Mouse (Mus musculus) neural tube, embryonic 14.5 days (tissue): ENCODE measurements around the gene Treml1. TPM values are rescaled to one million over a fixed set of nuclear protein-coding genes. Genes with fewer than 3 reads are reported as not detected.
A peak's percentile ranks its signal among the peaks of the same experiment; 100 is the strongest.

ENCODE experiments used
- ATAC-seq: fragments of 200-750 bp; cut with Nextera tagmentation; 2 replicates; pipeline ENCODE4 v1.8.0; 2017; ENCODE audit warnings: low read depth, mild to moderate bottlenecking, moderate TSS enrichment, moderate library complexity
- H3K27ac ChIP-seq: fragments of 300-500 bp; sonication (generic); 2 replicates; pipeline ENCODE4 v1.5.1; 2014; ENCODE audit warnings: low read depth, mild to moderate bottlenecking, control low read depth, low read length, moderate library complexity, mixed read lengths
- H3K27me3 ChIP-seq: fragments of 300-500 bp; sonication (generic); 2 replicates; pipeline ENCODE4 v1.6.1; 2014; ENCODE audit warnings: low read length; ENCODE audit not compliant: control insufficient read depth, insufficient read depth
- H3K36me3 ChIP-seq: fragments of 300-500 bp; sonication (generic); 2 replicates; pipeline ENCODE4 v1.6.1; 2014; ENCODE audit warnings: low read length, mixed read lengths; ENCODE audit not compliant: control insufficient read depth, insufficient read depth
- H3K4me1 ChIP-seq: fragments of 300-500 bp; sonication (generic); 2 replicates; pipeline ENCODE4 v1.6.1; 2014; ENCODE audit warnings: low read length; ENCODE audit not compliant: control insufficient read depth, insufficient read depth
- H3K4me2 ChIP-seq: fragments of 300-500 bp; sonication (generic); 2 replicates; pipeline ENCODE4 v1.6.1; 2014; ENCODE audit warnings: mild to moderate bottlenecking, low read depth, low read length, control low read depth
- H3K4me3 ChIP-seq: fragments of 300-500 bp; sonication (generic); 2 replicates; pipeline ENCODE4 v1.5.1; 2014; ENCODE audit warnings: low read depth, low read length, control low read depth, mixed read lengths
- H3K9ac ChIP-seq: fragments of 300-500 bp; sonication (generic); replicated peaks from 2 replicates; pipeline ENCODE4 v1.6.1; 2014; ENCODE audit warnings: low read depth, mild to moderate bottlenecking, control low read depth, low read length, mixed read lengths
- H3K9me3 ChIP-seq: fragments of 300-500 bp; sonication (generic); 2 replicates; pipeline ENCODE4 v1.6.1; 2016; ENCODE audit warnings: low read length; ENCODE audit not compliant: control insufficient read depth
- WGBS: fragments of 180-500 bp; shearing (Covaris S2); extraction: QIAGEN DNeasy Blood & Tissue Kit; methylation state at CpG from one replicate; pipeline ENCODE4 v1.1.7; 2014; 5-methylcytosine and 5-hydroxymethylcytosine counted together
- polyA plus RNA-seq: library from polyadenylated mRNA; unstranded; fragments of >200 nt; fragmentation: Nextera tagmentation; extraction: Ambion mirVana; gene quantifications from 2 replicates; pipeline ENCODE4 v1.2.1, GENCODE M21; 2014

The Treml1 gene
- polyA plus RNA-seq, 1 experiment from 2014 or later: not detected

DNA sequence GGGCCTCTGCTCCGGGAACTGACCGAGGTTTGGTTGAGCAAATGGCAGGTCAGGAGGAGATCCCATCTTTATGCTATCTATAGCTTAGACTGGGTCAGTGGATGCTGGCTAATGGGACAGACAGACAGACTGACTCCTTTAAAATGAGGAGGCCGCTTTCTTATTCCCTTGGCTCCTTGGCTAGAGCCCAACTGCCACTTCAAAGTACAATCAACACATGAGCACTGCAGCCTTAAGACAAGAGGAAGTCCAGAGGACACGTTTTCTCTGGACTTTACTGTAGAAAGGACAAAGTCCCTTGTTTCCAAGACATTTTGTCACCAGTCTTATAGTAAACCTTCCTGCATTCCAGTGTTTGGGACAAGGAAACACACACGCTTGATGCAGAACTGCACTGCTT is 31.7 kb downstream of the Treml1 start:
- Histone ChIP-seq H3K4me2 (no peak overlapping the region), H3K27me3 (no peaks in the 10 kb centered on the region), H3K9me3 (no peaks in the 10 kb centered on the region), H3K4me3 (no peak overlapping the region), H3K36me3 (peaks cover 57% of the 10 kb centered on the region), H3K27ac (no peak overlapping the region), H3K4me1 (no peaks in the 10 kb centered on the region), H3K9ac (no peak overlapping the region)
- no peak for ATAC-seq
- 89% methylated on average over 5 of the region's 5 CpGs for WGBS

DNA sequence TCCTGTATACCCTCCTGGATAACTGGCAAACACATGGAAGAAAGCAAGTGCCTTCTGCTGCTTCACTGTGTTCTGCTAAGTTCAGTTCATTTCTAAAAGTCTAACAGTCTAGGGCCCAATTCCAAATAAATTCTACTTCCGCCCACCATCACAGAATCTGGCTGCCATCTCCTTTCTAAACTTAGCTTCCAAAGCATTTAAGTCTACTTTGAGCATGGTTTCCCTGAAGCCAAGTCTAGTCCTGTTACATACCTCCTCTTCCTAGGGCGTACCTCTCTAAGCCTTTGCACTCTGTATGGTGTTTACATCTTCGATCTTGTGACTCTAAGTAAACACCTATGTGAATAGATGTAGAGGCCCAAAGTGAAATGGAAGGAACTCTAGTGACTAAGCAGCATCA is 32.9 kb downstream of the Treml1 start:
- no peak for ATAC-seq
- H3K4me2 ChIP-seq: no peak overlapping the region
- H3K27ac ChIP-seq: no peak overlapping the region
- no peaks in the 10 kb centered on the region for H3K27me3 ChIP-seq
- H3K9me3 ChIP-seq: no peaks in the 10 kb centered on the region
- H3K4me3 ChIP-seq: no peak overlapping the region
- WGBS: 98% methylated on average over 3 of the region's 3 CpGs
- H3K36me3 ChIP-seq: peaks cover 53% of the 10 kb centered on the region
- H3K9ac ChIP-seq: no peak overlapping the region
- H3K4me1 ChIP-seq: no peaks in the 10 kb centered on the region

DNA sequence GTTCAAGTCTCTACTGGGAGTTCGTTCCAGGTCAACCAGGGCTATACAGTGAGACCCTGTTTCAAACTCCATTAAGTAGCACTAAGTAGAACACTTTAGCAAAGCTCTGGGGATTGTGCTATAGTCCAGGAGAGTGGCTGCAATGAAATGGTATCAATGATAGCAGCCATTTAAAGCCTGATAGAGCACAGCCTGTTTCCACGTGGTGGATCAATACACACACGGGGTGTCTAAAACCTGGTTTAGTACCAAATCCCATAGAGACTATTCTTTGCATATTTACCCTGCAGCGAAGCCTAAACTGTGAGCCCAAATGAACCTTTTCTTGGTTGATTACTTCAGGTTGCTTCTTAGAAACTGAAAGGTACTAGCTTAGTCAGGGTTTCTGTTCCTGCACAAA is 42.0 kb downstream of the Treml1 start:
- no peak overlapping the region for H3K4me2 ChIP-seq
- H3K4me1 ChIP-seq: no peaks in the 10 kb centered on the region
- ATAC-seq: no peak
- H3K9me3 ChIP-seq: no peaks in the 10 kb centered on the region
- H3K36me3 ChIP-seq: peaks cover 14% of the 10 kb centered on the region
- WGBS: 87% methylated on average over 4 of the region's 4 CpGs
- H3K27ac ChIP-seq: no peak overlapping the region
- H3K4me3 ChIP-seq: no peak overlapping the region
- no peaks in the 10 kb centered on the region for H3K27me3 ChIP-seq
- H3K9ac ChIP-seq: no peak overlapping the region

DNA sequence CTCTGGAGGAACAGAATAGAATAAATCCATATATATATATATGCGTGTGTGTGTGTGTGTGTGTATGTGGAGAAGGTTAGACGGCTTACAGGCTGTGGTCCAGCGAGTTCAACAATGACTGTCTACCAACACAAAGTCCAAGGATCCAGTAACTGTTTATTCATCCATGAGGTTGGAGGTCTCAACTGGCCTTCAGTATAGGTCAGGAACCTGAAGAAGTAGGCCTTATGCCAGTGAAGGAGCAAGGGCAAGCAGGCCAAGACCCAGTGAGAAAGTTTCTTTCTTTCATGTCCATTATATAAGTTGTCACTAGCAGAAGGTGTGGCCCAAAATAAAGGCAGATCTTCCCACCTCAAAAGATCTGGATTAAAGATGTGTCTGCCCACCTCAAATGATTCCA is 43.0 kb downstream of the Treml1 start:
- Histone ChIP-seq H3K4me2 (no peak overlapping the region), H3K27ac (no peak overlapping the region), H3K4me3 (no peak overlapping the region), H3K9me3 (no peaks in the 10 kb centered on the region), H3K36me3 (peaks cover 14% of the 10 kb centered on the region), H3K27me3 (no peaks in the 10 kb centered on the region), H3K4me1 (peaks cover 6% of the 10 kb centered on the region), H3K9ac (no peak overlapping the region)
- 95% methylated on average over 3 of the region's 3 CpGs for WGBS
- ATAC-seq: no peak

DNA sequence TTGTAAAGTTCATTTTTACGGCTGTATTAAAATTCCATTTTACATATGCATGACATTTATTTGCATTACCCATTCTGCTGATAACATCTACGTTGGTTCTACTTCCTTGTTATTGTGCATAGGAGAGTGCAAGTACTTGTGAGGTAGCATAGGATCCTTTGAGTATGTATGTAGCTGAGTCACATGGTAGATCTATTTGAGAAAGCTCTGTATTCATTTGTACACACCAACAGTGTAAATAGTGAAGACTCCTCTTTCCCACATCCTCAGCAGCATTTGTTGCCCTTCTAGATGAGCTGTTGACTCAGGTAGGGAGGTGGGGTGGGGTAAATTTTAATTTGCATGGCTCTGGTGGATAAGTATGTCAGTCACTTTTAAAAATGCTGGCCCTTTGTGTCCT is 44.1 kb downstream of the Treml1 start:
- no peak overlapping the region for H3K9ac ChIP-seq
- H3K36me3 ChIP-seq: peaks cover 10% of the 10 kb centered on the region
- H3K27me3 ChIP-seq: no peaks in the 10 kb centered on the region
- no peaks in the 10 kb centered on the region for H3K9me3 ChIP-seq
- H3K4me3 ChIP-seq: no peak overlapping the region
- no peak overlapping the region for H3K27ac ChIP-seq
- WGBS: 87% methylated on average over 2 of the region's 2 CpGs
- H3K4me2 ChIP-seq: no peak overlapping the region
- peaks cover 13% of the 10 kb centered on the region for H3K4me1 ChIP-seq
- ATAC-seq: no peak

DNA sequence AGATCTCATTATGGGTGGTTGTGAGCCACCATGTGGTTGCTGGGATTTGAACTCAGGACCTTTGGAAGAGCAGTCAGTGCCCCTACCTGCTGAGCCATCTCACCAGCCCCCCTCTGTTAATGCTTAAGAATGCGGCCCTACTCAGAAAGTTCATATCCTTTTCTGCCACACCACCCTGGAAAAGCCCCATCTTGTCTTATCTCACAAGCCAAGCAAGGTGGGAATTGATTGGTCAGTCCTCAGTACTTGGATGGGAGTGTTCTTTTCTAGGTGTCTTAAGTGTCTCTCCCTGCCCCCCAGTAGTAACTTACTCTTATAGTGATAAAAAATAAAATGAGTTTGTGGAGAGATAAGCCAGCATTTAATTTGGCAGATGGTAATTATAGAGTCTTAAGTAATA is 45.0 kb downstream of the Treml1 start:
- Histone ChIP-seq H3K9ac (no peak overlapping the region), H3K4me2 (no peak overlapping the region), H3K27ac (no peak overlapping the region), H3K4me1 (peaks cover 13% of the 10 kb centered on the region), H3K27me3 (no peaks in the 10 kb centered on the region), H3K9me3 (no peaks in the 10 kb centered on the region), H3K36me3 (peaks cover 3% of the 10 kb centered on the region), H3K4me3 (no peak overlapping the region)
- WGBS: 85% methylated on average over 1 of the region's 1 CpGs
- no peak for ATAC-seq

DNA sequence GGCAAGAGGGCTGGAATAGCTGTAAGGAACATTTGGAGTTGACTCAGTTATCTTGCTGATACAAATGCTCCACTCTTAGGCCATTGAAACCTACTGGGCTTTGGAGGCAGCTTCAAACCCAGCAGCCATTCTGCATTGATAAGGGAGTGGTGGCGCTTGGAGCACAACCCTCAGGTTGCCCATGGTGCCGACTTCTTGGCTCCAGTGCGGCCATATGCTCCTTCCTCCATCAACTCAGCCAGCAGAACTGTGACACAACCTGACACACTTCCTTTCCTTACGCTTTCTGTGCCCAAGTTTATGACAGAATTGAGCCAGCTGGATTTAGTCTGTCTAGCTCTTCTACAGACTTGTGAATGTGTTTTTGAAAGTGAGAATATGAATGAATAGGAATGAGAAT is 47.4 kb downstream of the Treml1 start:
- no peak for ATAC-seq
- peaks cover 20% of the 10 kb centered on the region for H3K4me1 ChIP-seq
- no peaks in the 10 kb centered on the region for H3K27me3 ChIP-seq
- no peak overlapping the region for H3K27ac ChIP-seq
- WGBS: 94% methylated on average over 4 of the region's 4 CpGs
- H3K4me3 ChIP-seq: no peak overlapping the region
- H3K9me3 ChIP-seq: no peaks in the 10 kb centered on the region
- H3K4me2 ChIP-seq: no peak overlapping the region
- no peaks in the 10 kb centered on the region for H3K36me3 ChIP-seq
- H3K9ac ChIP-seq: no peak overlapping the region

DNA sequence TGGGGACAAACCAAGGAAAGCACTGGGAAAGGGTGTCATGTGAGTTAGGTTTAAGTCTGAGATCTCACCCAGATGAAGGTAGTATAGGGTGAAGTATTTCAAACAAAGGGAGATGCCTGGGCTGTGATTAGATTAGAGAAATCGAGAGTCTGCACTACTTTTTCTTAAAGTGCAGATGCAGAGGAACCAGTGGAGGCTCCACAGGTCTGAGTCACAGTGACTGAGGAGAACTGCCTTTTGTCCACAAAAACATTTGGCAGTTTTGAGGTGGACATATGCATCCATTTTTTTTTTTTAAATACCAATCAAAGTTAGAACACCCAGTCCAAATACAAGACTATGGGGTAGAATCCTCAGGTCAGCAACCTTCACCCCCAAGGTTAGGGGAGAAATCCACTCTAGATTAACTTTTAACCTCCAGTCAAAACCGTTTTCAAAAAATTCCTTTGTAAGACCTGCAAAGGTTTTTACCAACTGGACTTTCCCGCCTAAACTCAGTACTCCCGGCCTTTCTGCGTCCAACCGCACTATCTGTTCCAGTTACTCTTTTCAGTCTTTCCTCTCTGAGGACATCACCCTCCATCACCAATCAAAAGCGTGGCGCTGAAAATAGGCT is 48.3 kb downstream of the Treml1 start:
- peak overlapping the region; percentile 98 for H3K9ac ChIP-seq
- no peaks in the 10 kb centered on the region for H3K9me3 ChIP-seq
- no peak for ATAC-seq
- 13% methylated on average over 8 of the region's 8 CpGs for WGBS
- H3K27me3 ChIP-seq: no peaks in the 10 kb centered on the region
- peaks cover 20% of the 10 kb centered on the region for H3K4me1 ChIP-seq
- H3K27ac ChIP-seq: peak overlapping the region; percentile 99
- peak overlapping the region; percentile 82 for H3K4me3 ChIP-seq
- no peaks in the 10 kb centered on the region for H3K36me3 ChIP-seq
- peak overlapping the region; percentile 93 for H3K4me2 ChIP-seq

DNA sequence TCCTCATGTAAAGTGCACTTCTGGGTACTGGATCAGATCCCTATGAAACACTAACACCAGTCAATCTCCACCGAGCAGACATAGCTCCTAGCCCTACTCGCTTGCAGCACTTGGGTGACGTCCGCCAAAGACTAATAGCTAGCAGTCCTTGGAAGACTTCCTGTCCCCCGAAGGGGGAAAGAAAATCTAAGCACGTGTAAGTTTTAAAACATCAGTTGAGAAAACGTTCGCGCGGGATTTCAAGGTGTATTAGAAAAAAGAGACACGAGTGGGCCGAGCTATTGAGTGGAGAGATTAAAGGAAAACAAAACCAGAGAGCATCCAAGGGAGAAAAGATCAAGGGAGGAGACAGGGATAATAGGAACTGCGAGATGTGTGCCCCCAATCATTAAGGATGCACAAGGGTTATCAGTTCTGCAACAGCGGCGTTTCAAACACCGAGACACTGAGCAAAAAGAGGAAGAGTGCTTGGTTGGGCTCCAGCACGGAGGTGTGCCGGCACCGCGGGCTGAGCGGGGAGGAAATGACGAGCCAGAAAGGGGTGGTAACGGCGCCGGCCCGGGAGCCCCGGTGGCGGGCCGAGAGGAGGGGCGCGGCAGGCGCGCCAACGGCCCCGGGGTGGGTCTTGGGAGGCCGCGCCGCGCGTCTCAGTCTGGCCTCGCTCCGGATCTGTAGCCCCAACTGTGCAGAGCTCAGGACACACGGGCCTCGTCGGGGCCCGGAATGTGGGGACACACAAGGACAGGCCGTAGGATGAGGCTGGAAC is 49.0 kb downstream of the Treml1 start:
- peak overlapping the region; percentile 98 for H3K9ac ChIP-seq
- H3K36me3 ChIP-seq: no peaks in the 10 kb centered on the region
- ATAC-seq: peak; percentile 42
- H3K4me1 ChIP-seq: peaks cover 20% of the 10 kb centered on the region
- WGBS: under 1% methylated on average over 47 of the region's 47 CpGs
- peak overlapping the region; percentile 82 for H3K4me3 ChIP-seq
- no peaks in the 10 kb centered on the region for H3K9me3 ChIP-seq
- no peaks in the 10 kb centered on the region for H3K27me3 ChIP-seq
- H3K4me2 ChIP-seq: peak overlapping the region; percentile 93
- H3K27ac ChIP-seq: peak overlapping the region; percentile 99
